8 mouse cellular contexts compared by ENCODE assay signal in the genomic region with DNA sequence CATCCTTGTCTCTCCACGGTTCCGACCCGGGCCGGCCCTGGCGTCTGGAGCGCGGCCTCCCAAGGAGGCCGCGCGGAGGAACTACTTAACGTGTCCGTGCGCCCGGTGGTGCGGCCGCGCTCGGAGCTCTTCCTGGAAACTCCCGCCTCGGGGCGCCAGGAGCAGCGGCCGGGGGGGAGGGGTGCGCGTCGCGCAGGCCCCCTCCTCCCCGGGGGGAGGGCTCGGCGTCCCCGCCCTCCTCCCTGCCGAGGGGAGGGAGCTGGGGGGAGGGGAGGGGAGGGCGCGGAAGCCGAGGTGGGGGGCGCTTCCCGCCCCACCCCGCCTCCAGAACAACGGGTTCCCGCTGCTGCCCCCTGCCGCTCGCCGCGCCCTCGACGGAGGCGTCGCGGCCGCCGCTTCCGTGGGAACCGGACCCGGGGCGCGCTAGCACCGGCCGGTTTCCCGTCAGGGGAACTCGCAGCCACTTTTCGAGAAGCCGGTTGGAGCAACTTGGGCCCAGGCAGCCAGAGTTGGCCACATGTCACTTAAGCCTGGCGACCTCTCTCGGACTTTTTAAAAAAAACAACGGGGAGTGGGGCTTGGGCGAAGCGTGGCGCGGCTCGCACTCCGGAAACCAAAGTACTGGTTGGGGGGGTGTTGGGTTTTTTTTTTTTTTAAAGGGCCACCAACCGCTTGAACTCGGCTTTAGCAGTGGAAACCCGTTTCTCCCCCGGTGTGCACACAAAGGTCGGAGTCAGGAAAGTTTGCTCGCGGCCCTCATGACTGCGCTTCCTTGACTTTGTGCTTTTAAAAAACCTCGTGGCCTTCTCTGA. TPM values are rescaled to one million over a fixed set of nuclear protein-coding genes. Genes with fewer than 3 reads are reported as not detected.
DNase-seq lines count a peak whose midpoint lies in the region; ATAC-seq lines count a peak whose summit lies in the region.

No protein-coding gene starts in this region.

- no peaks in the 10 kb centered on the region for H3K9me3 ChIP-seq in forebrain, embryonic 11.5 days (ENCODE audit: control insufficient read depth, low read length)
- no peaks in the 10 kb centered on the region for H3K9me3 ChIP-seq in heart, embryonic 15.5 days (replicated peaks)
- no peaks in the 10 kb centered on the region for H3K9me3 ChIP-seq in liver, embryonic 13.5 days (replicated peaks)
- H3K9me3 ChIP-seq in stomach, embryonic 14.5 days (ENCODE audit: control insufficient read depth, low read depth, low read length), result no peaks in the 10 kb centered on the region

- peak overlapping the region; percentile 100 for H3K27ac ChIP-seq in forebrain, embryonic 11.5 days (ENCODE audit: low read depth, low read length)
- peak overlapping the region; percentile 100 for H3K27ac ChIP-seq in heart, embryonic 15.5 days
- peak overlapping the region; percentile 98 for H3K27ac ChIP-seq in liver, embryonic 13.5 days
- peak overlapping the region; percentile 100 for H3K27ac ChIP-seq in stomach, embryonic 14.5 days (ENCODE audit: low read length)

- WGBS in forebrain, embryonic 11.5 days, result under 1% methylated on average over 55 of the region's 80 CpGs
- under 1% methylated on average over 72 of the region's 80 CpGs for WGBS in heart, embryonic 15.5 days
- WGBS in liver, embryonic 13.5 days (ENCODE audit: insufficient replicate concordance), result under 1% methylated on average over 64 of the region's 80 CpGs
- WGBS in stomach, embryonic 14.5 days, result under 1% methylated on average over 49 of the region's 80 CpGs

- peak overlapping the region; percentile 91 for H3K9ac ChIP-seq in forebrain, embryonic 11.5 days (ENCODE audit: low read length)
- peak overlapping the region; percentile 81 for H3K9ac ChIP-seq in heart, embryonic 15.5 days
- H3K9ac ChIP-seq in liver, embryonic 13.5 days, result peak overlapping the region; percentile 89
- peak overlapping the region; percentile 74 for H3K9ac ChIP-seq in stomach, embryonic 14.5 days (replicated peaks; ENCODE audit: low read depth, low read length)

- peak overlapping the region; percentile 84 for H3K4me2 ChIP-seq in forebrain, embryonic 11.5 days (ENCODE audit: low read depth, low read length, severe bottlenecking)
- H3K4me2 ChIP-seq in heart, embryonic 15.5 days, result peak overlapping the region; percentile 77
- H3K4me2 ChIP-seq in liver, embryonic 13.5 days, result peak overlapping the region; percentile 87
- peak overlapping the region; percentile 56 for H3K4me2 ChIP-seq in stomach, embryonic 14.5 days (replicated peaks; ENCODE audit: low read depth, low read length)

- ATAC-seq in forebrain, embryonic 11.5 days (replicated peaks; ENCODE audit: low FRiP score), result peak; percentile 63
- ATAC-seq in heart, embryonic 15.5 days (replicated peaks; ENCODE audit: insufficient number of reproducible peaks, insufficient read depth, low FRiP score, low read depth), result peak; percentile 76
- peak; percentile 49 for ATAC-seq in liver, embryonic 13.5 days (ENCODE audit: low read depth)
- peak; percentile 46; the same call in 1 of the 2 replicates for ATAC-seq in stomach, embryonic 14.5 days (ENCODE audit: insufficient number of reproducible peaks, insufficient read depth, low FRiP score, low read depth)

- no peaks in the 10 kb centered on the region for H3K36me3 ChIP-seq in forebrain, embryonic 11.5 days (ENCODE audit: control insufficient read depth, insufficient read depth, low read length)
- H3K36me3 ChIP-seq in heart, embryonic 15.5 days, result no peaks in the 10 kb centered on the region
- H3K36me3 ChIP-seq in liver, embryonic 13.5 days, result no peaks in the 10 kb centered on the region
- no peaks in the 10 kb centered on the region for H3K36me3 ChIP-seq in stomach, embryonic 14.5 days (ENCODE audit: control insufficient read depth, insufficient read depth, low read length)

- DNase-seq in CD8-positive naive resting alpha-beta T cell, adult 2 months (ENCODE audit: low read depth in 2 of 2, low spot score in 2 of 2), result peak; percentile 86 to 87
- peak; percentile 75 for DNase-seq in c-Kit-positive CD71-negative TER-119-negative erythroid progenitor cells, embryonic 14.5 days (ENCODE audit: low read depth)
- peak; percentile 95 for DNase-seq in forebrain, embryonic 11.5 days (ENCODE audit: low spot score)
- peak; percentile 92 to 97 for DNase-seq in kidney, postnatal 25 days
- peak; percentile 74 for DNase-seq in liver, embryonic 13.5 days
- peak; percentile 88 to 89 for DNase-seq in natural killer cell, adult 2 months (ENCODE audit: low spot score in 2 of 2)

- H3K4me1 ChIP-seq in forebrain, embryonic 11.5 days (replicated peaks; ENCODE audit: control insufficient read depth, insufficient read depth, low read length), result peaks cover 13% of the 10 kb centered on the region
- peaks cover 24% of the 10 kb centered on the region for H3K4me1 ChIP-seq in heart, embryonic 15.5 days (replicated peaks)
- peaks cover 42% of the 10 kb centered on the region for H3K4me1 ChIP-seq in liver, embryonic 13.5 days (replicated peaks)
- peaks cover 15% of the 10 kb centered on the region for H3K4me1 ChIP-seq in stomach, embryonic 14.5 days (ENCODE audit: control insufficient read depth, insufficient read depth, low read length)

- H3K4me3 ChIP-seq in forebrain, embryonic 11.5 days (ENCODE audit: low read depth, low read length), result peak overlapping the region; percentile 58
- peak overlapping the region; percentile 77 for H3K4me3 ChIP-seq in heart, embryonic 15.5 days
- peak overlapping the region; percentile 72 for H3K4me3 ChIP-seq in liver, embryonic 13.5 days (replicated peaks)
- peak overlapping the region; percentile 49 for H3K4me3 ChIP-seq in stomach, embryonic 14.5 days (ENCODE audit: low read depth, low read length)

- H3K27me3 ChIP-seq in forebrain, embryonic 11.5 days (ENCODE audit: control insufficient read depth, insufficient read depth, low read length), result no peaks in the 10 kb centered on the region
- H3K27me3 ChIP-seq in heart, embryonic 15.5 days, result no peaks in the 10 kb centered on the region
- no peaks in the 10 kb centered on the region for H3K27me3 ChIP-seq in liver, embryonic 13.5 days
- no peaks in the 10 kb centered on the region for H3K27me3 ChIP-seq in stomach, embryonic 14.5 days (ENCODE audit: control insufficient read depth, insufficient read depth, low read length)

RNA-seq across cellular contexts. Expression of gene Arid1a, which starts 57.6 kb away (rescaled TPM):
- polyA plus RNA-seq in forebrain, embryonic 11.5 days (2014; fragmentation: Nextera tagmentation; extraction: Ambion mirVana), result 54.2 and 56.6 TPM in 2 replicates
- 16.5 and 20.4 TPM in 2 replicates for polyA plus RNA-seq in heart, embryonic 15.5 days (2015; fragmentation: Nextera tagmentation; extraction: Ambion mirVana)
- polyA plus RNA-seq in liver, embryonic 13.5 days (2015; fragmentation: Nextera tagmentation; extraction: Ambion mirVana), result 8.0 and 9.0 TPM in 2 replicates
- polyA plus RNA-seq in stomach, embryonic 14.5 days (2014; fragmentation: Nextera tagmentation; extraction: Ambion mirVana), result 42.0 and 49.4 TPM in 2 replicates

Comparison
In these comparisons a context has a peak if more than half of its experiments do, and no peak if none do; other contexts are left out.
1. Peak in every context shown above with its lines: DNase-seq, ATAC-seq, H3K4me3 ChIP-seq and H3K27ac ChIP-seq.